Mouse (Mus musculus): Measurements from ENCODE around the gene Gpc6.

Gpc6 gene

DNA sequence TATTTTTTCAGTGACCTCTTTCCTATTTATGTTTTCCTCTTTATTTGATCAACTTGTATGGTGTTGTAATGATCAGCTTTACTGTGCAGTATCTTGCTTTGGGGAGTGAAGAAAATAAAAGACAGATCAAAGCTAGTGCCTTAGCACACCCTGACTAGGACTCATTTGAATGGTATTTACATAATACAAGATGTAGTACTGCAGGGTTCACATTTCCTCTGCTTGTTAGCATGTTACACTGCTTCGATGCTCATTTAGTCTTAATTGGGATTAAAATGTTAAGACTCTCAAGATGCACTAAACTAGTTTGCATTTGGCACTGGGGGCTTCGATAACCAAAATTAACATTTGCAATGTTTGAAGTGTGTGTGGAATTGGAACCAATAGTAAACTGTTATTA lies 803.6 kb downstream of the Gpc6 start:
- DNase-seq = no peak

- no peak for DNase-seq
Measured at GRCm38 (mm10) chr14:117755231-117755630, 830.1 kb downstream of the Gpc6 start.

GRCm38 (mm10) chr14:117756505-117756904 lies 831.4 kb downstream of the Gpc6 start:
- DNase-seq = no peak

DNA sequence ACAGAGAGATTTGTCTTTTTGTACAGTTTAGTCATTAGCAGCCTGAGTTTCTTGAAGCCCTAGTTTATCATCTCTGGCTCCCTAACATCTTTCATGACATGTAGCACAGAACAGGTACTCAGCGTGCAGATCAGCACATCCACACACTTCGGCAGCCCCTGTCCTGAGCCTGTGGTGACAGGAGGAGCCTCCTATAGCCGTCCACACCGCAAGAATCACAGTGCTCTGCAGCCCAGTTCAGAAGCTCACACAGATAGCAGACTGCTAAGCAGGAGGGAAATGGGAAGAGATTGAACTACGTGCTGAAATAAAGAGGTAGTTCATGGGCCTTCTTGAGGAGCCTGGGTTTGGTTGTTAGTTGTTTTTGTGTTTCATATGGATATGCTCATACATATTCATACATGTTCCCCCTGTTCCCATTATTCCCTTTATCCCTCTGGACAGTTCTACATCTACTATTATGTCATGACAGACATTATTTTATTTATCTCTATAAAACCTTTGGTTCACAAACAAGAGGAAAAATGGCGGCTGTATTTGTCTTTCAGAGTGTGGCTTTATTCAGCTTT lies 832.8 kb downstream of the Gpc6 start:
- DNase-seq = no peak

- no peak for DNase-seq
Measured at GRCm38 (mm10) chr14:117760830-117761517, 835.9 kb downstream of the Gpc6 start.

DNA sequence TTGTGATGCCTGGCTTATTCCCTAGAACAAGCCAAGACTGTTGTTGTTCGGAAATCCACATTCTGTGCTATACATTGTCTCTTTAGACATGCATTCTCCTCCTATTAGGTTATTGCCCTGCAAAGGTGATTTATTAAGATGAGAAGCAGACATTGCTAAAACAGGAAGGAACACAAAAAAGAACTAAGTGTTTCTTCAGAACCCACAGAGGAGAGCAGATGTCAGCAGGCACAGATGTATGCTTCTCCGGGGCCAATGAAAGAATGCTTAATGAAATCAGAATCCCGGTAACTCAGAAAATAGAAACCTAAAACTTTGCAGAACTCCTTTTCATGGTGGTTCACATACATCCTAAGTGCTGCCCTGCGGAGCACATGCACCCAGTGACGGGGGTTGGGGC lies 837.8 kb downstream of the Gpc6 start:
- DNase-seq = no peak

DNA sequence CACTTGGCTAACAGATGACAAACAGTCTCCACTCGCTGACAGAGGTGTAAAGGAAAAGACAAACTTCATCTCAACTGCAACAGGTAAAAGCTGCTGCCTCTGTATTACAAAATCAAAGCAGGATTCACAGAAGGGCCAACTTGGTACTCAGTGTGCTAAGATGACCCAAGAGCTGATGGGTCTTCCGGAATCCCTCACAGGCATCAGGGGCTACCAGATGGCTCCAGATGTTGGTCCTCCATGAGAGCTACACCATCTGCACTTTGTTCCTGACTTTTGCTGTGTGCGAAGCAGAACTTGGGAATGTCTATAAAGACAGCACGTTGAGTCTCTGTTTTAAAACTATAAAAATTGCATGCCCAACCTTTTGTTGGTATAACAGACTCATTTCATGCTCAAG lies 842.7 kb downstream of the Gpc6 start:
- DNase-seq = no peak

GRCm38 (mm10) chr14:117768697-117769096 lies 843.6 kb downstream of the Gpc6 start:
- no peak for DNase-seq

DNA sequence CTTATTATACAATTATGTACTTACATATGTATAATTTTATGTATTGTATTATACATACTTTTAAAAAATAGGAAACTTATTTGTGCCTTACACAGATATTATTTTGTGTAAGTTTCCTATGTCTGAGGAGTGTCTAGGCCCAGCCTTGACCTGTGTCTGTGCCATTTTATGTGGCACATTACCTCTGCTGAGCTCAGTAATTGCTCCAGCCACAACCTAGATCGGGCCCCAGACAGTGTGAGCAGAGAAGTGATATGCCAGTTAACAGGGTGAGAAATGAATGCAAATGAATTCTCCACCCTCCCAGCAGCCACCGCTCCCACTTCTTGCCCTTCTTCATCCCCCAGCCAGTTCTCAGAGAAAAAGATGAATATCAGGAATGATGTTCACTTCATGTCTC lies 848.3 kb downstream of the Gpc6 start:
- DNase-seq = no peak

DNA sequence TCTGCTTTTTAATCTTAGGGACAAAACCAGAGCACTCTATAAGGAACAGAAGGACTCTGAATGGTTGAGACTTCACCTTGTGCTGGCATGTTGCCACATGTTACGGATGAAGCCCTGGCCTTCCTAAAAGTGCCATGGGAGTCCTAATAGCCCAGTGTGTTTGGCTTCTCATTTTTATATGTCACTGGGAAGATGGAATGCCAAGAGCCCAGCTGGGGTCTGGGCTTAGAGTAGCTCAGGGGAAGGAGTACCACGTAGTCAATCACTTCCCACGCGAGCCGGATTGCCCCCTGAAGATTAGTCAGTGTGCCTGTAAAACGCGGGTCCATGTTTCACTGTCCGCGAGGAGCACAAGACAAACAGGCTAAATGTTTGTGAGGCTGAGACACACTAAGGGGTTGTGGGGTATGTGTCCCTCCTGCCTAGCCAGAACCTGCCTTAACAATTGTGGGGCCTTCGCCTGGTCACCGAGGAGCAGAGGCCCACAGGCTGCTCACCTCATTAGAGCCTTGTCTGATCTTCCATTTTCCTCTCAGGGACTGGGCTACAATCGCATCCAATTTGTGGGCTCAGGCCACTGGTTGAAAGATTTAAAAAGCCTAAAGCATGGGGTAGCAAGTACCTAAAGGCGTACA lies 852.9 kb downstream of the Gpc6 start:
- DNase-seq = no peak

GRCm38 (mm10) chr14:117778538-117779413 lies 853.7 kb downstream of the Gpc6 start:
- no peak for DNase-seq

GRCm38 (mm10) chr14:117781724-117782123 lies 856.6 kb downstream of the Gpc6 start:
- no peak for DNase-seq

DNA sequence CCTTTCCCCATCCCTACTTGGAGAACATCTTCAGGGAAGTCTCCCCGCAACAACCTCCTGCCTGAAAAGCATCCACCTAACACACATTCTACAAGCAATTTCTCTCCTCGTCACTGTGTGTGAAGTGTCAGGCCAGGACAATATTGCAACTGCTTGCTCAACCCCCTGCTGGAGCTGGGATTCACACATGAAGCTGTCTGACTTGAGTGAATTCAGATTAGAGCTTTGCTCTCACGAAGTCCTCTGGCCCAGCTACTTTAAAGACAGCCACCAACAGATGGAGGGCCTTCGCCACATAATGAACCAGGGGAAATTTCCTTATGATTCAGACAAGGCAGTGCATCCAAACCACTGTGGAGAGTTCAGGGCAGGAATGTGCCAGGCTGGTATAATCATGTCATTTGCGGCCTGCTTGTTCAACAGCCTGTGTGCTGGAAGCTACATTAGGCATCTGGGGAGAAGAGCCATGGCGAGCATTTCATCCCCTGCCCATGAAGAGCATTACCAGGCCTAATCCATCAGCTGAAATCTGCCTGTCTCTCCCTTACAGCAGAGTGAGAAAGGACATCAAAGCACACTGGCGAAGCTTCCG lies 858.7 kb downstream of the Gpc6 start:
- no peak for DNase-seq

DNA sequence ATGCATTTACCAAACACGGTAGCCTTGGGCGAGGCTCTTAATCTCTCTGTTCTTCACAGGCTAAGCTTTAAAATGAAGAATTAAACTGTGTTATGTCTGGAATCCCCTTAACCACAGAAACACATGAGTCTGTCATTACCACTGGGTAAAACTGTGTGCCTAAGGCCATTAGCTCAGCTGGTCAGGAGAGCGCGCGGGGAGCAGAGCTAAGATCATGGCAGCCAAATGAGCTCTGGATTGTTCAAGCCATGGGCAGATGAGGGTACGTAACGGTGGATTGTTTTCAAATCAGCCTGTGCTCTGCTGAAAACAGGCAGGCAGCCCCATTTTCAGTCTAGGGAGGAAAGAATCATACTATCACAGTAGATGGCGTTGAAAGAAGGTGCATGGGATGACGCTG lies 859.8 kb downstream of the Gpc6 start:
- no peak for DNase-seq

GRCm38 (mm10) chr14:117785507-117786085 lies 860.5 kb downstream of the Gpc6 start:
- DNase-seq = no peak

- no peak for DNase-seq
Measured at GRCm38 (mm10) chr14:117786647-117787046, 861.5 kb downstream of the Gpc6 start.

GRCm38 (mm10) chr14:117794874-117795273 lies 869.8 kb downstream of the Gpc6 start:
- no peak for DNase-seq

GRCm38 (mm10) chr14:117796661-117797060 lies 871.5 kb downstream of the Gpc6 start:
- DNase-seq = no peak

DNA sequence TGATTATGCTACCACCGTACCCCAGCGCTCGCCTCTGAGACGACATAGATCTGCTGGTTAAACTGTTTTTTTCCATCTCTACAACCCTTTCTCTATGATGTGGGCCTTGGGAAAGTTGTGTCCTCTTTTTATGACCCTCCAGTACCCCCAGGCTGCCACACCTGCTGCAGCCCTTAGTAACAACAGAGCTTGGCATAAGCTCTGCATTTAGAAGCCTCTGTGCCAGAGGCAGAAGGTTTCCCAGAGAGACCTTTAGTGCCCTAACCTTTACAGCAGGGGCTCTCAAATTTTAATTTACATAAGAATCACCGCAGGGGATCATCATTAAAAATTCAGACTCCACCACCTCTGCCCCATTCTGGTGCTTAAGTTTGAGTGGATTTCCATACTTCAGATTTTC lies 875.3 kb downstream of the Gpc6 start:
- no peak for DNase-seq

DNA sequence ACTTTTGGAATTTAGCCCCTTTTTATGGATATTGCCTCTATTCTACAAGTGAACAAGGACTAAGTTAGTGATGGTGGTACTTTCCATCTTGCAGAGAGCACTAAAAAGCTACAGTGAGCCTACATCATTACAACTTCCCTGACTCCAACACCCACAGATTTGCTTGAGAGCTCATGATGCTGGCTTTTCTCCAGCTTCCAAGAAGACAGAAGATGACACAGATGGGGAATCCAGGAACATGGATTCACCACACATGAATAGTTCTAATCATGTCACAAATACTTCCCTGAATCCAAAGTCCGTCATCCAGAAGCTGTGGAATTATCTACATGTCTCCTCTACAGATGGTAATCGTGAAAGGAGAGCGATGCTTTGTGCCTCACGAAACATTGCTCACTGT lies 882.7 kb downstream of the Gpc6 start:
- no peak for DNase-seq

- no peak for DNase-seq
Measured at GRCm38 (mm10) chr14:117808326-117808725, 883.2 kb downstream of the Gpc6 start.
